Mouse (Mus musculus) 3134 (cell line): ENCODE data around the gene Thsd4.

Experiments used
- DNase-seq: peaks from one replicate; pipeline ENCODE4 v3.0.0-alpha.2; 2011; ENCODE audit warnings: low spot score; ENCODE audit not compliant: insufficient read length; ENCODE audit errors: extremely low read depth

The Thsd4 gene

GRCm38 (mm10) chr9:60110200-60110599 lies 411.6 kb downstream of the Thsd4 start:
- no peak for DNase-seq

GRCm38 (mm10) chr9:60106683-60107082 lies 415.2 kb downstream of the Thsd4 start:
- DNase-seq: no peak

- DNase-seq: no peak
These were observed 415.7 kb downstream of the Thsd4 start for GRCm38 (mm10) chr9:60106106-60106505.

GRCm38 (mm10) chr9:60094211-60094610 lies 427.6 kb downstream of the Thsd4 start:
- no peak for DNase-seq

- DNase-seq: no peak
These were observed 429.4 kb downstream of the Thsd4 start for GRCm38 (mm10) chr9:60092428-60092827.

- no peak for DNase-seq
These were observed 432.4 kb downstream of the Thsd4 start for GRCm38 (mm10) chr9:60089441-60089840.

- DNase-seq: no peak
These were observed 433.7 kb downstream of the Thsd4 start for GRCm38 (mm10) chr9:60088101-60088500.

- DNase-seq: peak; percentile 29
These were observed 439.7 kb downstream of the Thsd4 start for GRCm38 (mm10) chr9:60082107-60082581.

- DNase-seq: no peak
These were observed 444.1 kb downstream of the Thsd4 start for GRCm38 (mm10) chr9:60077761-60078160.

GRCm38 (mm10) chr9:60076396-60076795 lies 445.4 kb downstream of the Thsd4 start:
- no peak for DNase-seq

GRCm38 (mm10) chr9:60071620-60072263 lies 450.1 kb downstream of the Thsd4 start:
- DNase-seq: no peak

GRCm38 (mm10) chr9:60067241-60067640 lies 454.6 kb downstream of the Thsd4 start:
- no peak for DNase-seq

GRCm38 (mm10) chr9:60065184-60065583 lies 456.7 kb downstream of the Thsd4 start:
- no peak for DNase-seq

- peak; percentile 13 for DNase-seq
These were observed 458.6 kb downstream of the Thsd4 start for GRCm38 (mm10) chr9:60063191-60063720.

- no peak for DNase-seq
These were observed 465.7 kb downstream of the Thsd4 start for GRCm38 (mm10) chr9:60056131-60056530.

- no peak for DNase-seq
These were observed 466.9 kb downstream of the Thsd4 start for GRCm38 (mm10) chr9:60054951-60055350.

- no peak for DNase-seq
These were observed 468.7 kb downstream of the Thsd4 start for GRCm38 (mm10) chr9:60053117-60053516.

- DNase-seq: no peak
These were observed 469.4 kb downstream of the Thsd4 start for GRCm38 (mm10) chr9:60052415-60052814.

- DNase-seq: no peak
These were observed 478.7 kb downstream of the Thsd4 start for GRCm38 (mm10) chr9:60043175-60043574.

- DNase-seq: no peak
These were observed 487.0 kb downstream of the Thsd4 start for GRCm38 (mm10) chr9:60034883-60035282.

- DNase-seq: no peak
These were observed 494.6 kb downstream of the Thsd4 start for GRCm38 (mm10) chr9:60027234-60027633.

- DNase-seq: no peak
These were observed 495.1 kb downstream of the Thsd4 start for GRCm38 (mm10) chr9:60026795-60027194.

- DNase-seq: no peak
These were observed 495.9 kb downstream of the Thsd4 start for GRCm38 (mm10) chr9:60025919-60026318.
